ENCODE assay signal across 22 mouse cellular contexts in genomic region chr6:83058725-83059124, GRCm38 (mm10). TPM values are rescaled to one million over a fixed set of nuclear protein-coding genes. Genes with fewer than 3 reads are reported as not detected.
A peak's percentile ranks its signal among the peaks of the same experiment; 100 is the strongest.
DNase-seq lines count a peak whose midpoint lies in the region; ATAC-seq and TF ChIP-seq lines count a peak whose summit lies in the region.
"Had no signal": no experiment of that assay in that cellular context is flagged by ENCODE, and none has a peak within 500 bp of the region (broad histone marks: within the 10 kb centered on the region; RNA-seq: fewer than 3 reads in every experiment).

No protein-coding gene starts in this region.

- H3ac ChIP-seq in myocyte (ENCODE audit: control insufficient read depth, insufficient read length): no peak overlapping the region

- H3K4me2 ChIP-seq in hindbrain, embryonic 13.5 days: no peak overlapping the region
- H3K4me2 ChIP-seq in hindbrain, embryonic 14.5 days (replicated peaks): no peak overlapping the region
- H3K4me2 ChIP-seq in liver, embryonic 11.5 days: peak overlapping the region; percentile 54
- no peak overlapping the region for H3K4me2 ChIP-seq in myocyte (ENCODE audit: low read depth)
- H3K4me2 ChIP-seq: heart, embryonic 11.5 days; hindbrain, embryonic 15.5 days; limb, embryonic 12.5 days; neural tube, embryonic 15.5 days had no signal

- peaks cover 16% of the 10 kb centered on the region for H3K4me1 ChIP-seq in hindbrain, embryonic 13.5 days (replicated peaks)
- peaks cover 11% of the 10 kb centered on the region for H3K4me1 ChIP-seq in hindbrain, embryonic 14.5 days (replicated peaks; ENCODE audit: control insufficient read depth, insufficient read depth, low read length)
- peaks cover 38% of the 10 kb centered on the region for H3K4me1 ChIP-seq in E14TG2a.4 (replicated peaks; ENCODE audit: low read depth, low read length)
- H3K4me1 ChIP-seq in liver, embryonic 11.5 days (replicated peaks; ENCODE audit: control insufficient read depth, insufficient read depth, low read length): peaks cover 13% of the 10 kb centered on the region

- H3K27me3 ChIP-seq in hindbrain, embryonic 13.5 days: peaks cover 44% of the 10 kb centered on the region
- peaks cover 31% of the 10 kb centered on the region for H3K27me3 ChIP-seq in hindbrain, embryonic 14.5 days (ENCODE audit: control insufficient read depth, insufficient read depth, low read length)
- H3K27me3 ChIP-seq in E14TG2a.4 (ENCODE audit: insufficient read depth, low read length): peaks cover 25% of the 10 kb centered on the region
- H3K27me3 ChIP-seq in liver, embryonic 11.5 days (replicated peaks; ENCODE audit: control insufficient read depth, insufficient read depth, low read length): peaks cover 30% of the 10 kb centered on the region
- H3K27me3 ChIP-seq in myocyte (ENCODE audit: control insufficient read depth, insufficient read depth, insufficient read length): peaks cover 13% of the 10 kb centered on the region

- no peak for DNase-seq in hindbrain, embryonic 14.5 days (ENCODE audit: low spot score)
- DNase-seq in liver, embryonic 11.5 days (ENCODE audit: low spot score): no peak
- DNase-seq in cerebellum, adult 18-20 months: no peak
- DNase-seq in adrenal gland, postnatal 36 days: no peak
- DNase-seq: embryo, embryonic 11 days; heart, postnatal 10 days; midbrain, embryonic 14.5 days; right cerebral cortex, postnatal 14 days; thymus, postnatal 14 days had no signal

- peak; percentile 22 for TF ChIP-seq POLR2A in myocyte (IDR thresholded peaks at IDR 0.05; ENCODE audit: insufficient read length, low read depth)

- peaks cover 24% of the 10 kb centered on the region for H3K36me3 ChIP-seq in hindbrain, embryonic 13.5 days
- peaks cover 12% of the 10 kb centered on the region for H3K36me3 ChIP-seq in hindbrain, embryonic 14.5 days (replicated peaks; ENCODE audit: control insufficient read depth, insufficient read depth)
- H3K36me3 ChIP-seq in E14TG2a.4 (ENCODE audit: insufficient read depth, low read length) (peaks cover 22% of the 10 kb centered on the region), myocyte (ENCODE audit: control insufficient read depth, insufficient read depth) (peaks cover 13% of the 10 kb centered on the region)
- peaks cover 15% of the 10 kb centered on the region for H3K36me3 ChIP-seq in liver, embryonic 11.5 days (ENCODE audit: control insufficient read depth, insufficient read depth, low read length)

- TF ChIP-seq CTCF in E14TG2a.4 (conservative IDR thresholded peaks at IDR 0.05; ENCODE audit: low read length): no peak

- no peak overlapping the region for H3K4me3 ChIP-seq in hindbrain, embryonic 13.5 days
- H3K4me3 ChIP-seq in hindbrain, embryonic 14.5 days (replicated peaks; ENCODE audit: low read length): no peak overlapping the region
- H3K4me3 ChIP-seq in E14TG2a.4 (replicated peaks; ENCODE audit: low read length): peak overlapping the region; percentile 43
- peak overlapping the region; percentile 33; the same call in 1 of the 2 replicates for H3K4me3 ChIP-seq in liver, embryonic 11.5 days (ENCODE audit: low read depth, low read length)
- H3K4me3 ChIP-seq in myocyte: no peak overlapping the region
- H3K4me3 ChIP-seq: forebrain, embryonic 10.5 days; hindbrain, embryonic 15.5 days; limb, embryonic 12.5 days; neural tube, embryonic 15.5 days had no signal

- H3K27ac ChIP-seq in hindbrain, embryonic 13.5 days: no peak overlapping the region
- no peak overlapping the region for H3K27ac ChIP-seq in hindbrain, embryonic 14.5 days
- no peak overlapping the region for H3K27ac ChIP-seq in liver, embryonic 11.5 days (ENCODE audit: low read depth, low read length)
- H3K27ac ChIP-seq: forebrain, embryonic 10.5 days; hindbrain, embryonic 15.5 days; limb, embryonic 12.5 days; neural tube, embryonic 15.5 days had no signal

- ATAC-seq in hindbrain, embryonic 13.5 days (ENCODE audit: low FRiP score): no peak
- no peak for ATAC-seq in hindbrain, embryonic 14.5 days (ENCODE audit: low FRiP score)
- no peak for ATAC-seq in liver, embryonic 11.5 days (replicated peaks; ENCODE audit: low FRiP score)
- no peak for ATAC-seq in megakaryocyte progenitor cell, adult 5-6 weeks (replicated peaks; ENCODE audit: poor library complexity)

- 0 out of 2 replicates have a peak overlapping the region, but pooled peaks have one; percentile 13 for H3K9ac ChIP-seq in hindbrain, embryonic 13.5 days
- H3K9ac ChIP-seq in hindbrain, embryonic 14.5 days: no peak overlapping the region
- H3K9ac ChIP-seq in liver, embryonic 11.5 days (ENCODE audit: low read depth, low read length): no peak overlapping the region
- H3K9ac ChIP-seq: hindbrain, embryonic 15.5 days; limb, embryonic 12.5 days; neural tube, embryonic 15.5 days had no signal

- WGBS in hindbrain, embryonic 13.5 days: 87% methylated on average over 2 of the region's 2 CpGs
- WGBS in hindbrain, embryonic 14.5 days: 75% methylated on average over 2 of the region's 2 CpGs
- WGBS in liver, embryonic 11.5 days: 91% methylated on average over 2 of the region's 2 CpGs

- peaks cover 23% of the 10 kb centered on the region for H3K79me2 ChIP-seq in myocyte (ENCODE audit: control insufficient read depth, insufficient read depth)

- no peaks in the 10 kb centered on the region for H3K9me3 ChIP-seq in hindbrain, embryonic 13.5 days
- H3K9me3 ChIP-seq in hindbrain, embryonic 14.5 days (ENCODE audit: control insufficient read depth, low read length): no peaks in the 10 kb centered on the region
- H3K9me3 ChIP-seq in E14TG2a.4 (ENCODE audit: low read length): no peaks in the 10 kb centered on the region
- H3K9me3 ChIP-seq in liver, embryonic 11.5 days (ENCODE audit: control insufficient read depth, low read length): no peaks in the 10 kb centered on the region
- H3K9me3 ChIP-seq: forebrain, embryonic 10.5 days; hindbrain, embryonic 15.5 days; limb, embryonic 12.5 days; neural tube, embryonic 15.5 days had no signal

TF ChIP-seq in myocyte, 11 proteins besides CTCF, POLR2A, EP300 and RAD21:
- peak; percentile 56 for TF ChIP-seq POLR2AphosphoS2 (IDR thresholded peaks at IDR 0.05; ENCODE audit: insufficient read length, low read depth)
- no peak for TF ChIP-seq REST (IDR thresholded peaks at IDR 0.05; ENCODE audit: insufficient read depth, insufficient read length)

RNA-seq across cellular contexts. Expression of gene Dqx1, which starts 1.1 kb away (rescaled TPM):
- 0.81 and 0.91 TPM in 2 replicates for polyA plus RNA-seq in hindbrain, embryonic 13.5 days (2015; fragmentation: Nextera tagmentation; extraction: Ambion mirVana)
- polyA plus RNA-seq in hindbrain, embryonic 14.5 days (2014; fragmentation: Nextera tagmentation; extraction: Ambion mirVana): 0.29 TPM in 2 replicates
- 6.1 and 6.2 TPM in 2 replicates for polyA plus RNA-seq in liver, embryonic 11.5 days (2014; fragmentation: Nextera tagmentation; extraction: Ambion mirVana)
- 0.24 TPM for polyA plus RNA-seq in myocyte (2012; fragmentation: generic; extraction: Trizol)
- 1.2 and 1.7 TPM in 2 replicates for total RNA-seq in megakaryocyte progenitor cell, adult 5-6 weeks (2015)
- 0.75 and 1.0 TPM in 2 replicates for total RNA-seq in megakaryocyte progenitor cell, adult 5-6 weeks (2017)
- 1 to 10 TPM; 2.0 to 2.9 TPM for total RNA-seq in adrenal gland, postnatal 36 days (2021)

RNA-seq across cellular contexts. Expression of gene Htra2, which starts 3.7 kb away (rescaled TPM):
- 68.6 and 74.6 TPM in 2 replicates for polyA plus RNA-seq in hindbrain, embryonic 13.5 days (2015; fragmentation: Nextera tagmentation; extraction: Ambion mirVana)
- polyA plus RNA-seq in hindbrain, embryonic 14.5 days (2014; fragmentation: Nextera tagmentation; extraction: Ambion mirVana): 40.4 and 42.9 TPM in 2 replicates
- polyA plus RNA-seq in liver, embryonic 11.5 days (2014; fragmentation: Nextera tagmentation; extraction: Ambion mirVana): 102 and 103 TPM in 2 replicates
- 96.2 TPM for polyA plus RNA-seq in myocyte (2012; fragmentation: generic; extraction: Trizol)
- 128 and 129 TPM in 2 replicates for total RNA-seq in megakaryocyte progenitor cell, adult 5-6 weeks (2015)
- 77.3 and 82.3 TPM in 2 replicates for total RNA-seq in megakaryocyte progenitor cell, adult 5-6 weeks (2017)
- 10 to 100 TPM; 51.8 to 58.4 TPM for total RNA-seq in adrenal gland, postnatal 36 days (2021)

RNA-seq across cellular contexts. Expression of gene Aup1, which starts 4.4 kb away (rescaled TPM):
- 168 and 178 TPM in 2 replicates for polyA plus RNA-seq in hindbrain, embryonic 13.5 days (2015; fragmentation: Nextera tagmentation; extraction: Ambion mirVana)
- polyA plus RNA-seq in hindbrain, embryonic 14.5 days (2014; fragmentation: Nextera tagmentation; extraction: Ambion mirVana): 109 and 111 TPM in 2 replicates
- 220 and 230 TPM in 2 replicates for polyA plus RNA-seq in liver, embryonic 11.5 days (2014; fragmentation: Nextera tagmentation; extraction: Ambion mirVana)
- 199 TPM for polyA plus RNA-seq in myocyte (2012; fragmentation: generic; extraction: Trizol)
- total RNA-seq in megakaryocyte progenitor cell, adult 5-6 weeks (2015): 135 and 178 TPM in 2 replicates
- total RNA-seq in megakaryocyte progenitor cell, adult 5-6 weeks (2017): 112 and 133 TPM in 2 replicates
- 100 to 1,000 TPM; 173 to 185 TPM for total RNA-seq in adrenal gland, postnatal 36 days (2021)

RNA-seq across cellular contexts. Expression of gene Tlx2, which starts 11.4 kb away (rescaled TPM):
- polyA plus RNA-seq in hindbrain, embryonic 13.5 days (2015; fragmentation: Nextera tagmentation; extraction: Ambion mirVana): 1.6 and 2.8 TPM in 2 replicates
- 0.22 TPM in 1 of 2 replicates, not detected in the other for polyA plus RNA-seq in hindbrain, embryonic 14.5 days (2014; fragmentation: Nextera tagmentation; extraction: Ambion mirVana)
- 0.30 and 0.95 TPM in 2 replicates for polyA plus RNA-seq in liver, embryonic 11.5 days (2014; fragmentation: Nextera tagmentation; extraction: Ambion mirVana)
- polyA plus RNA-seq in myocyte (2012; fragmentation: generic; extraction: Trizol): 0.06 TPM
- total RNA-seq in megakaryocyte progenitor cell, adult 5-6 weeks (2015): not detected in 2 replicates
- total RNA-seq in megakaryocyte progenitor cell, adult 5-6 weeks (2017): not detected in 2 replicates
- total RNA-seq in adrenal gland, postnatal 36 days (2021): 1 to 10 TPM; 7.5 to 8.9 TPM
- total RNA-seq: gastrocnemius, adult 18-20 months; heart, postnatal 10 days; layer of hippocampus, postnatal 10 days; left cerebral cortex, adult 8-10 months had no signal
- polyA plus RNA-seq: forebrain, embryonic 10.5 days; gonadal fat pad, adult 2 months; heart, embryonic 11.5 days; hindbrain, embryonic 15.5 days; midbrain, embryonic 14.5 days had no signal

RNA-seq across cellular contexts. Expression of gene Pcgf1, which starts 18.9 kb away (rescaled TPM):
- polyA plus RNA-seq in hindbrain, embryonic 13.5 days (2015; fragmentation: Nextera tagmentation; extraction: Ambion mirVana): 45.6 and 47.1 TPM in 2 replicates
- 36.3 and 36.7 TPM in 2 replicates for polyA plus RNA-seq in hindbrain, embryonic 14.5 days (2014; fragmentation: Nextera tagmentation; extraction: Ambion mirVana)
- 25.0 and 27.8 TPM in 2 replicates for polyA plus RNA-seq in liver, embryonic 11.5 days (2014; fragmentation: Nextera tagmentation; extraction: Ambion mirVana)
- polyA plus RNA-seq in myocyte (2012; fragmentation: generic; extraction: Trizol): 13.0 TPM
- 26.5 and 27.2 TPM in 2 replicates for total RNA-seq in megakaryocyte progenitor cell, adult 5-6 weeks (2015)
- total RNA-seq in megakaryocyte progenitor cell, adult 5-6 weeks (2017): 15.3 and 20.4 TPM in 2 replicates
- 10 to 100 TPM; 30.9 to 38.9 TPM for total RNA-seq in adrenal gland, postnatal 36 days (2021)

Comparison
In these comparisons a context has a peak if more than half of its experiments do, and no peak if none do; other contexts are left out.
1. H3K4me3 ChIP-seq: peak in E14TG2a.4 (single experiment) and liver, embryonic 11.5 days (single experiment); none in hindbrain, embryonic 13.5 days (single experiment), hindbrain, embryonic 14.5 days (single experiment) and myocyte (single experiment).